Mouse (Mus musculus): ENCODE data around the gene Calb2.

The Calb2 gene

DNA sequence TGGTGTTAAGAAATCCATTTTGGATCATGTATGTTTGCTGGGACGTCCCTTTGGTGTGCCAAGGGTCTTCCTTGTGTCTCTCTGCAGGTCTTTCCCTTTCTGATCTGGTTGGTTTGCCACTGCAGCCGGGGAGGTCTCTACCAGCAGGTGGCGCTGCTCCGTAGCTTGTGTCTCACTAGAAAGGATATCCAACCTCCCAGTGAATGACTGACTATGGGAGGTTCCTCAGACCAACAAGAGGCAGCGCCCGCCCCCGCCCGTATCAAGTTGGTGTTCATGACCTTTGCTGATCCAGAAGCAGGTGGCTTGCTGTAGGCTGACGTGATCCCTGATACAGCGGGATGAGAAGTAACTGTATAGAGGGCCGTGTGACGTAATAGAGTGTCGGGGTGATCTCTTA, 37.5 kb downstream of the Calb2 start:
- peak; percentile 46 to 81 for DNase-seq (ENCODE audit: low spot score in 2 of 2)

GRCm38 (mm10) chr8:110119715-110120114, 48.3 kb downstream of the Calb2 start:
- peak in 1 of 2 experiments; percentile 24 for DNase-seq (ENCODE audit: low spot score in 2 of 2)

DNA sequence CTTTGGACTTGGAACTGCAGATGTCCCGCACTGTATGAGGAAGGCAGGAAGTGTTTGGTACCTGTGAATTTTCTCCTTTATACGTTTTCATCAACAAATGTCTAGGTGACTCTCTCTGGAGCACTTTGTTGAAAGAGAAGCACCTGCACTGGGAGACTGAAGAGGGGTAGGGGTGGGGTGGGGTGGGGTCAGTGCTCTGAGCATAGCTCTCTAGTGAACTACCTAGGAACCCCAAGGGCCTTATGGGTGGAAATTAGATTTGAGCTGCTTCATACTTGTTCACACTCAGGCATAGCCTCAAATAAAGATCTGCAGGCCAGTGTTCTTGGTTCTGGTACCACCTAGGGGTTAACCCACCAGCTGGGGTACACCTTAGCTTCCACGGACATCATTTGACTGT, 65.4 kb downstream of the Calb2 start, which contains the start of gene Gm17720:
Gene Gm17720, minus strand, starts transcription at position 101 of the 400 bp plus-strand sequence.
- DNase-seq (ENCODE audit: low spot score in 2 of 2): no peak

GRCm38 (mm10) chr8:110101676-110102075, 66.3 kb downstream of the Calb2 start:
- no peak for DNase-seq (ENCODE audit: low spot score in 2 of 2)

DNA sequence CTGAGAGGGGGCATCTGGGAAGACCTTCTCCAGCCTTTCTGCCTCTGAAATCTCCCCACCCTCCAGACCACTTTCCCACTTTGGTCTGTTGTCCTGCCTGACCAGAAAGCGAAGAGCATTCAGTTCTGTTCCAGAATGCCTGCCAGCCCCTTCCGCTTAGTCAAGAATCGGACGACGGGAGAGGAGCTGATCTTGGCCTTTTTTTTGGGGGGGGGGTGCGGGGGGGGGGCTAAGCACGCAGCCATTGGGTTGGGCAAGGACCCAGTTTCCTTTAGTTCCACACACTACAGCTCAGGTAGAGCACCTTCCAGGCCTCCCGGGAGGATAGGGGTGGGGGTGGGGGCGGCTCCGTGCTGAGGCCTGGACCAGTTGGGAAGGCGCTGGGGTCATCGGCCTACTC, 67.1 kb downstream of the Calb2 start, which contains the start of gene Gm21964:
Gene Gm21964, plus strand, starts transcription at position 301 of the 400 bp plus-strand sequence.
- DNase-seq (ENCODE audit: low spot score in 2 of 2): no peak

DNA sequence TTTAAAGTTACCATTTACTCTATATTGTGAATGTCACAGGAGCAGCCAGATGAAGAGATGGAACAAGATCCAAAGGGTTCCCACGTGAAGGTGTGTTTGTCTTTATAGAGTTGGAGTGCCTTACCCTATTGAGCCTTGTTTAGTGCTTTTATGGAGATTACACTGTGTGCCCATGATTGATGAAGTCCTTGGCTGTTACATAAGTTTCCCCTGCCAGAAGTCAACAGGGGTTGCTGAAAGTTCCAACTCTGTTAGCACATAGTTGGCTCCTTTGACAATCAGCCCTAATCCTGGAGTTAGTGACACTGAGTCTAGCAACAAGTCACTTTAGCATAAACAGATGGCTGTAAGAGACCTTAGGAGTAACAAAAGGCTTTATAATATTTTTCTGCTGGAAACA, 76.1 kb downstream of the Calb2 start:
- DNase-seq (ENCODE audit: low spot score in 2 of 2): no peak
